Mouse (Mus musculus) kidney, adult 2 months (tissue): ENCODE measurements at regions not wholly inside any gene's neighbourhood (a gene's known extent, or its start where the extent isn't known, plus 50 kb on each side); places are given as distances from the start of the nearest gene placed in this dataset.

Source experiments
- DNase-seq: peaks from one replicate; pipeline ENCODE4 v3.0.0; 2021
- H3K27ac ChIP-seq: fragments of 200-500 bp; 2 replicates; pipeline ENCODE4 v1.5.1; 2012; ENCODE audit warnings: low read depth, low read length, control low read depth, inconsistent platforms; ENCODE audit not compliant: insufficient read depth
- H3K27me3 ChIP-seq: fragments of 200-500 bp; replicated peaks from 2 replicates; pipeline ENCODE4 v1.6.1; 2012; ENCODE audit warnings: mild to moderate bottlenecking, moderate library complexity, low read length, inconsistent platforms; ENCODE audit not compliant: control insufficient read depth, insufficient read depth
- H3K36me3 ChIP-seq: fragments of 200-500 bp; 2 replicates; pipeline ENCODE4 v1.6.1; 2012; ENCODE audit warnings: mild to moderate bottlenecking, moderate library complexity, low read length, inconsistent platforms; ENCODE audit not compliant: control insufficient read depth, insufficient read depth
- H3K4me1 ChIP-seq: fragments of 200-500 bp; 2 replicates; pipeline ENCODE4 v1.6.1; 2011; ENCODE audit warnings: low read length; ENCODE audit not compliant: control insufficient read depth, insufficient read depth
- H3K4me3 ChIP-seq: fragments of 200-500 bp; 2 replicates; pipeline ENCODE4 v1.5.1; 2011; ENCODE audit warnings: mild to moderate bottlenecking, low read depth, low read length, control low read depth; ENCODE audit not compliant: insufficient read depth
- CTCF ChIP-seq: fragments of 200-500 bp; conservative IDR thresholded peaks from 2 replicates; pipeline ENCODE4 v1.5.1; 2011; ENCODE audit warnings: low read depth, mild to moderate bottlenecking, control low read depth, low read length, moderate library complexity, mixed read lengths; ENCODE audit not compliant: insufficient read depth, insufficient read length
- POLR2A ChIP-seq: fragments of 200-500 bp; IDR thresholded peaks from one replicate; pipeline ENCODE4 v1.6.1; 2011; ENCODE audit warnings: low read depth, low read length, control low read depth
- WGBS: fragments of 180-500 bp; shearing (Covaris S2); methylation state at CpG from one replicate; pipeline ENCODE4 v1.1.7; 2018; 5-methylcytosine and 5-hydroxymethylcytosine counted together

- no peak overlapping the region for H3K27ac ChIP-seq
- no peaks in the 10 kb centered on the region for H3K36me3 ChIP-seq
- no peaks in the 10 kb centered on the region for H3K27me3 ChIP-seq
- no peak overlapping the region for H3K4me3 ChIP-seq
- TF ChIP-seq CTCF, result no peak
- no peak for TF ChIP-seq POLR2A
- WGBS, result 69% methylated on average over 3 of the region's 3 CpGs
- no peaks in the 10 kb centered on the region for H3K4me1 ChIP-seq
- DNase-seq, result no peak
Observed at GRCm38 (mm10) chr2:139422678-139423077, 71.0 kb upstream of the Sptlc3 start.

DNA sequence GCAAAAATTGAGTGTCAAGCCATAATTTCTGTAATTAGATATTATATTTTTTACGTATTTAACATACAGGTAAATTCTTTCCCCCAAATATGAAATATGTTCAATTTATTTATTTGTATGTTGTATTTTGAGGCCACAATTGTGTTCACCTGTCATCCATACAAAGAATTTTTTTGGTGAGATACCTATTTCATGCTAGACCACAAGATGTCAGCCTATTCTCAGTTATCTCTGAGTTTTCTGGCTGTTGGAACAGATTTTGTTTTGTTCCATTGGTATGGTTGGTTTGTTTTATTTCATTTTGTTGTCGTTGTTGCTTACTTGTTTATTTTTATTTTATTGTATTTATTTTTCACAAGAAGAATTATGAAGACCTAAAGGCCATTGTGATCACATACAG, 70.3 kb upstream of the Sptlc3 start:
- WGBS, result 62% methylated on average over 2 of the region's 2 CpGs
- DNase-seq, result no peak
- H3K27me3 ChIP-seq, result no peaks in the 10 kb centered on the region

More for the DNA sequence above, 70.3 kb upstream of the Sptlc3 start:
- H3K4me1 ChIP-seq, result no peaks in the 10 kb centered on the region
- H3K27ac ChIP-seq, result no peak overlapping the region
- no peak overlapping the region for H3K4me3 ChIP-seq
- H3K36me3 ChIP-seq, result no peaks in the 10 kb centered on the region
- TF ChIP-seq CTCF (no peak), POLR2A (no peak)
